Mouse (Mus musculus) neutrophil, adult 5-6 weeks (primary cell): ENCODE results near the gene Sectm1b. TPM values are rescaled to one million over a fixed set of nuclear protein-coding genes. Genes with fewer than 3 reads are reported as not detected.

Experiments
- ATAC-seq: fragments of 151-379, 151-347 bp; 2 replicates; pipeline ENCODE4 v1.8.0; 2017; ENCODE audit warnings: mild to moderate bottlenecking, moderate TSS enrichment; ENCODE audit not compliant: insufficient number of reproducible peaks, poor library complexity, low FRiP score, severe bottlenecking; ENCODE audit errors: extremely low read depth
- total RNA-seq: library from RNA; stranded (forward); fragments of 200-1000 nt; gene quantifications from 2 replicates; pipeline ENCODE4 v1.2.3, GENCODE M21; 2017

Sectm1b gene
- total RNA-seq, 1 experiment from 2014 or later = not detected

- no peak for ATAC-seq
Observed at GRCm38 (mm10) chr11:121041636-121042035, 21.7 kb downstream of the Sectm1b start.

- ATAC-seq = peak; percentile 18; the same call in 1 of the 2 replicates
Observed at GRCm38 (mm10) chr11:121041212-121041611, 22.2 kb downstream of the Sectm1b start.

GRCm38 (mm10) chr11:121039302-121039701, 24.1 kb downstream of the Sectm1b start, which contains the start of gene Cd7:
Gene Cd7 (minus strand): TSS chr11:121039418.
- no peak for ATAC-seq

- ATAC-seq = no peak
Observed at GRCm38 (mm10) chr11:121038366-121039240, 24.8 kb downstream of the Sectm1b start.

GRCm38 (mm10) chr11:121033118-121033517, 30.3 kb downstream of the Sectm1b start:
- ATAC-seq = no peak

GRCm38 (mm10) chr11:121027259-121027658, 36.1 kb downstream of the Sectm1b start:
- no peak for ATAC-seq

GRCm38 (mm10) chr11:121024163-121024562, 39.2 kb downstream of the Sectm1b start:
- ATAC-seq = no peak

GRCm38 (mm10) chr11:121019501-121019900, 43.9 kb downstream of the Sectm1b start:
- ATAC-seq = no peak

- peak; percentile 40; the same call in 1 of the 2 replicates for ATAC-seq
Observed at GRCm38 (mm10) chr11:121017703-121018102, 45.7 kb downstream of the Sectm1b start.

- ATAC-seq = no peak
Observed at GRCm38 (mm10) chr11:121015472-121015871, 47.9 kb downstream of the Sectm1b start.

- no peak for ATAC-seq
Observed at GRCm38 (mm10) chr11:121014896-121015300, 48.5 kb downstream of the Sectm1b start.

- ATAC-seq = no peak
Observed at GRCm38 (mm10) chr11:121013656-121014055, 49.7 kb downstream of the Sectm1b start.

GRCm38 (mm10) chr11:121010044-121010755, 53.2 kb downstream of the Sectm1b start:
- no peak for ATAC-seq

- ATAC-seq = no peak
Observed at GRCm38 (mm10) chr11:121006184-121006583, 57.2 kb downstream of the Sectm1b start.

- ATAC-seq = no peak
Observed at GRCm38 (mm10) chr11:121004281-121004680, 59.1 kb downstream of the Sectm1b start.

Other genes starting within 250 kb of the Sectm1b start
- gene Fasn, start 239.0 kb downstream of the Sectm1b start, total RNA-seq = 22.0 and 28.3 TPM in 2 replicates
- 3.5 and 4.7 TPM in 2 replicates for gene Ccdc57, start 130.7 kb downstream of the Sectm1b start, total RNA-seq
- 216 and 232 TPM in 2 replicates for gene Slc16a3, start 115.1 kb downstream of the Sectm1b start, total RNA-seq
- gene Csnk1d, start 72.2 kb downstream of the Sectm1b start, total RNA-seq = 89.3 and 108 TPM in 2 replicates
- gene Cd7, start 24.2 kb downstream of the Sectm1b start, total RNA-seq = 5.6 and 6.9 TPM in 2 replicates
- not detected in 2 replicates for gene Sectm1a, start 17.7 kb upstream of the Sectm1b start, total RNA-seq
- not detected in 2 replicates for gene Tex19.2, start 55.1 kb upstream of the Sectm1b start, total RNA-seq
- gene Tex19.1, start 82.6 kb upstream of the Sectm1b start, total RNA-seq = not detected in 2 replicates
- gene Uts2r, start 96.7 kb upstream of the Sectm1b start, total RNA-seq = not detected in 2 replicates
- 11.5 and 17.3 TPM in 2 replicates for gene Hexdc, start 140.9 kb upstream of the Sectm1b start, total RNA-seq
- 5.4 and 6.6 TPM in 2 replicates for gene Ogfod3, start 141.1 kb upstream of the Sectm1b start, total RNA-seq
- gene Cybc1, start 165.8 kb upstream of the Sectm1b start, total RNA-seq = 116 and 134 TPM in 2 replicates
- 71.0 and 76.1 TPM in 2 replicates for gene Narf, start 173.7 kb upstream of the Sectm1b start, total RNA-seq
- gene Foxk2, start 196.4 kb upstream of the Sectm1b start, total RNA-seq = 22.1 and 26.4 TPM in 2 replicates